Mouse (Mus musculus) megakaryocyte progenitor cell, adult 5-6 weeks (primary cell): ENCODE measurements at regions not wholly inside any gene's neighbourhood (a gene's known extent, or its start where the extent isn't known, plus 50 kb on each side); places are given as distances from the start of the nearest gene placed in this dataset.

Experiments used
- ATAC-seq: replicated peaks from 2 replicates; pipeline ENCODE4 v1.8.0; 2016; ENCODE audit warnings: mild to moderate bottlenecking, moderate TSS enrichment, inconsistent platforms; ENCODE audit not compliant: poor library complexity

- no peak for ATAC-seq
Observed at GRCm38 (mm10) chr5:76413886-76414285, 50.3 kb upstream of the Nmu start.

GRCm38 (mm10) chr5:76416256-76416655, 52.7 kb upstream of the Nmu start:
- no peak for ATAC-seq

GRCm38 (mm10) chr5:76417137-76417536, 53.5 kb upstream of the Nmu start:
- no peak for ATAC-seq

DNA sequence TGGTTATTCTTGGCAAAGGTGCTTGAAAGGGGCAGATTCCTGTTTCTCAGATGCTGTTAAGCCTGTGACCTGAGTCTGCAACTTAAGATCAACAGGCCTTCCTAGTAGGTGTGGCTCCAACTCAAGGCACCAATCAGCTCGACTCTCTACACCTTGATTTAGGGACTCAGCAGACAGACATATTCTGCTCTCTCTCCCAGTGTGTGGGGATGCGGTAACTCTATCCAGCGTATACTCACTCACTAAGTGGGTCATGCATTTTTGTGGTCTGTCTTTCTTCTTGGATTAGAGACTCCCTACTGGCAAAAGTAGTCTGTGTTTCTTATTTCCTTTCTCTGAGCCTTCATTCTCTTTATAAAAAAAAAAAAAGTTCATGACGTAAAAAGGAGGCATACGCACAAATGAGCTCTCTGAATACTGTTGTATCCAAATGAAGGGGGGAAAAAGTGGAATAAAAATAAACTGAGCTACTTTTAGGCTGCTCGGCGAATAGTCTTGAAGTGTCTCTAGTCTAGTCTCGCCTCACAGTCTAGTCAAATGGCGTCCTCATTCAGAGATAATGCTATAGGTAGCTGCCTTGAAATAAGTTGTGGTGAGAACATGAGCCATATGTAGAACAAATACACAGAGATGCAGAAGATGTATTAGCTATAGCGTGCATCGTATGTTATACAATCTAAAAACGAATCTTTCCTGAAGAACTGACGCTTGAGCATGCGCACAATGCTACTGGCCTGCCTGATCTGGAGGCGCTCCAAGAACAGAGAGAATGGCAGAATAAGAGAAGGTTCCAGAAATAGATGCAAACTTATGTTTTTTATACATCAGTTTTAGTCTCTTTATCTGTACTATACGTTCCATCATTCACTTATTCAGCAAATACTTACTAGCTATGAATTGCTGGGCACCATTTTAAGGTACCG, 55.6 kb upstream of the Nmu start:
- ATAC-seq: no peak

GRCm38 (mm10) chr5:76419841-76420240, 56.3 kb upstream of the Nmu start:
- ATAC-seq: no peak

DNA sequence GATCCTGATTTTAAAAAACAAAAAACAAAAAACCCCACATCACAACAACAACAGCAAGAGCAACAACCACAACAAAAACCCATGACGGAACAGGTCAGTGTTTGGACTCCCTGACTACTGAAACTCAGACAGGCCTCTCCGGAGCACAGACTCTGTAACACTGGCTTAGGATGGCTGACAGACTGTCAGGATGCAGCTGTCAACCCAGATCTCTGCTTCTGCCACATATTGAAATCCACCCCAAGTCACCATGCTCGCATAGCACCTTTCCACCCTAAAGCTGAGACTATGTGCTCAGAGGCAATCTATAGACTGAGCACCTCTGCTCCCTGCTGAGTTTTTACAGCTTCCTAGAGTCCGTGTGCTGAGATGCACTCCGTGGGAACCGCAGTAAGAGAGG, 57.0 kb upstream of the Nmu start:
- ATAC-seq: no peak

- ATAC-seq: no peak
Observed at GRCm38 (mm10) chr5:76423593-76423992, 60.0 kb upstream of the Nmu start.

GRCm38 (mm10) chr5:76425680-76426079, 58.2 kb upstream of the Gm7271 start:
- peak; percentile 63 for ATAC-seq

- no peak; the same call in 1 of the 2 replicates for ATAC-seq
Observed at GRCm38 (mm10) chr5:76427581-76427980, 56.3 kb upstream of the Gm7271 start.

DNA sequence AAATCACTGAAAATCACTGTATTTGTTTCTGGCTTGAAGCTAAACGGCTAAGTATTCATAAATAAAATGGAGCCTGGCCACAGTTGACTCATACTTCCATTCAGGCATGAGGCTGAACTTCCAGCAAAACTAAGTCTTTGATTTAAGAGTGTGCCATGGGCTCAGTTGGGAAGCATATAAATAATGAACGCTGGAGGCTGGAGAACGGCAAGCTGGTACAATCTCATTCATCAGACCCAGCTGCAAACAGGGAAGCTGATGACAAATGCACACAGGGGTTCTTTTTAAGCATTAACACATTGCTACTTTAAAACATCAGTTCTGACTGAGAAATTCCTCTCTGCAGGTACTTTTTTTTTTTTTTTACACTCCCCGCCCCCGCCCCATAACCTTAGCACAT, 54.4 kb upstream of the Gm7271 start:
- ATAC-seq: no peak

GRCm38 (mm10) chr5:76433623-76434022, 50.2 kb upstream of the Gm7271 start:
- ATAC-seq: no peak
